Mouse (Mus musculus): ENCODE results near the gene Tekt2. TPM values are rescaled to one million over a fixed set of nuclear protein-coding genes. Genes with fewer than 3 reads are reported as not detected.

The Tekt2 gene
- polyA plus RNA-seq (2014; fragmentation: Nextera tagmentation; extraction: Ambion mirVana): 0.71 and 1.7 TPM in 2 replicates

DNA sequence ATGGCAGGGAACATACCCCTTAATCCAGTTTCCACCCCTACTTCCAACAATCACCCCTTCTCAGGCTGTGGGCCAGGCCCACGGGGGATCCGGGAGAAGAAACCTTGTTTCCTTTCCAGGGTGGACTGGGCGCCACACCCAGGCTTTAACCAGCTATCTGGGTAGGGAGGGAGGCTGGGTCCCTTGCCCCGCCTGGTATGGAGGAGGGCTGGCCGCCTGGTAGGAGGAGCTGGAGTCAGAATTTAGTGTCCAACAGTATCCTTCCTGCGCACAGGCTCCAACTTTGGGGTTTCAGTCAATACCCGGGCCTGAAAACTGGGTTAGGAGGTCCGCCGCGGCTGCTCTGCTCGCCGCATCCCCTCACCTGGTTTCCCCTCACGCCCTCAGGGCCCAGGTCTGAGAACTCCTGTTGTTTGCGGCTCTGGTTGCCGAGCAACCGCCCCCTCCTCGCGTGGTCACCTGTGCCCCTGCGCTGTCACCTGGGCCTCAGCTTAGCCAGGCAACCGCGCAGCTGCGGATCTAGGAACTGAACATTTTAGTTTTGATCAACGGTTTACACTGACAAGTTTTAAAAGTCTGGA, at the start of gene Tekt2:
Gene Tekt2 (minus strand): TSS at position 408 of the 581 bp plus-strand sequence.
- WGBS: 15% methylated on average over 23 of the region's 23 CpGs
- Histone ChIP-seq H3K27me3 (replicated peaks; ENCODE audit: control insufficient read depth, insufficient read depth, low read length) (peaks cover 19% of the 10 kb centered on the region), H3K27ac (ENCODE audit: low read depth, low read length) (no peak within 1 kb of the TSS), H3K4me1 (replicated peaks; ENCODE audit: control insufficient read depth, insufficient read depth, low read length) (peaks cover 7% of the 10 kb centered on the region), H3K4me2 (peak within 1 kb of the TSS; percentile 39; the same call in 1 of the 2 replicates), H3K9ac (ENCODE audit: low read depth, low read length) (no peak within 1 kb of the TSS), H3K9me3 (ENCODE audit: control insufficient read depth, low read length) (no peaks in the 10 kb centered on the region), H3K36me3 (ENCODE audit: control insufficient read depth, insufficient read depth, low read length) (no peaks in the 10 kb centered on the region), H3K4me3 (ENCODE audit: low read depth, low read length) (no peak within 1 kb of the TSS)
- DNase-seq (ENCODE audit: low spot score) (no peak), ATAC-seq (replicated peaks; ENCODE audit: low FRiP score) (no peak)

GRCm38 (mm10) chr4:126371497-126371896, 46.0 kb upstream of the Tekt2 start:
- Histone ChIP-seq H3K27ac (ENCODE audit: low read depth, low read length) (no peak overlapping the region), H3K4me1 (replicated peaks; ENCODE audit: control insufficient read depth, insufficient read depth, low read length) (no peaks in the 10 kb centered on the region), H3K4me2 (no peak overlapping the region), H3K36me3 (ENCODE audit: control insufficient read depth, insufficient read depth, low read length) (peaks cover 6% of the 10 kb centered on the region; the same call in 1 of the 2 replicates), H3K4me3 (ENCODE audit: low read depth, low read length) (no peak overlapping the region), H3K27me3 (replicated peaks; ENCODE audit: control insufficient read depth, insufficient read depth, low read length) (no peaks in the 10 kb centered on the region), H3K9me3 (ENCODE audit: control insufficient read depth, low read length) (no peaks in the 10 kb centered on the region), H3K9ac (ENCODE audit: low read depth, low read length) (no peak overlapping the region)
- WGBS: 86% methylated on average over 9 of the region's 9 CpGs
- DNase-seq (ENCODE audit: low spot score) (no peak), ATAC-seq (replicated peaks; ENCODE audit: low FRiP score) (no peak)

- Histone ChIP-seq H3K27ac (ENCODE audit: low read depth, low read length) (no peak overlapping the region), H3K27me3 (replicated peaks; ENCODE audit: control insufficient read depth, insufficient read depth, low read length) (no peaks in the 10 kb centered on the region), H3K4me2 (no peak overlapping the region), H3K9me3 (ENCODE audit: control insufficient read depth, low read length) (no peaks in the 10 kb centered on the region), H3K36me3 (ENCODE audit: control insufficient read depth, insufficient read depth, low read length) (peaks cover 16% of the 10 kb centered on the region; the same call in 1 of the 2 replicates), H3K9ac (ENCODE audit: low read depth, low read length) (no peak overlapping the region), H3K4me1 (replicated peaks; ENCODE audit: control insufficient read depth, insufficient read depth, low read length) (no peaks in the 10 kb centered on the region), H3K4me3 (ENCODE audit: low read depth, low read length) (no peak overlapping the region)
- 93% methylated on average over 1 of the region's 1 CpGs for WGBS
- no peak for DNase-seq (ENCODE audit: low spot score)
- ATAC-seq (replicated peaks; ENCODE audit: low FRiP score): no peak
Observed at GRCm38 (mm10) chr4:126360069-126360468, 34.6 kb upstream of the Tekt2 start.

DNA sequence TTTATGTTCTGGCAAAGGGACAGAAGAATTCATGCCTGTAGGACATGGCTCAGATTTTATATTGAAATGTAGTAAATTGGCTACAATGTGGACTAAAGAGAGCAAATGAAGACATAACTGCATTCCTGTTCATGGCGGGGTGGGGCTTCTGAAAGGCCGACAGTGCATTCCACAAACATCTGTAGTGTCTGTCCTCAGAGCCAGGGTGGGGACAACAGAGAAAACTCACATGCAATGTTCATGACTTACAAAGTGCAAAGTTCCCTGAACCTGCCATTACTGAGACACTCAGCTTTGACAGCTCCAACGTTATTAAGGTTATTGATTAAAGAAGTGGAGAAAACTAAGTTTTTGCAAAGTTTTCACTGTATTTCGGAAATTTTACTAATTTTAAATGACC, 18.0 kb upstream of the Tekt2 start:
- H3K4me2 ChIP-seq: no peak overlapping the region
- no peaks in the 10 kb centered on the region for H3K4me1 ChIP-seq (replicated peaks; ENCODE audit: control insufficient read depth, insufficient read depth, low read length)
- H3K9me3 ChIP-seq (ENCODE audit: control insufficient read depth, low read length): no peaks in the 10 kb centered on the region
- no peak overlapping the region for H3K9ac ChIP-seq (ENCODE audit: low read depth, low read length)
- no peaks in the 10 kb centered on the region for H3K27me3 ChIP-seq (replicated peaks; ENCODE audit: control insufficient read depth, insufficient read depth, low read length)
- peaks cover 8% of the 10 kb centered on the region; the same call in 1 of the 2 replicates for H3K36me3 ChIP-seq (ENCODE audit: control insufficient read depth, insufficient read depth, low read length)
- H3K4me3 ChIP-seq (ENCODE audit: low read depth, low read length): no peak overlapping the region
- 72% methylated on average over 4 of the region's 4 CpGs for WGBS
- ATAC-seq (replicated peaks; ENCODE audit: low FRiP score): no peak
- no peak overlapping the region for H3K27ac ChIP-seq (ENCODE audit: low read depth, low read length)
- no peak for DNase-seq (ENCODE audit: low spot score)

DNA sequence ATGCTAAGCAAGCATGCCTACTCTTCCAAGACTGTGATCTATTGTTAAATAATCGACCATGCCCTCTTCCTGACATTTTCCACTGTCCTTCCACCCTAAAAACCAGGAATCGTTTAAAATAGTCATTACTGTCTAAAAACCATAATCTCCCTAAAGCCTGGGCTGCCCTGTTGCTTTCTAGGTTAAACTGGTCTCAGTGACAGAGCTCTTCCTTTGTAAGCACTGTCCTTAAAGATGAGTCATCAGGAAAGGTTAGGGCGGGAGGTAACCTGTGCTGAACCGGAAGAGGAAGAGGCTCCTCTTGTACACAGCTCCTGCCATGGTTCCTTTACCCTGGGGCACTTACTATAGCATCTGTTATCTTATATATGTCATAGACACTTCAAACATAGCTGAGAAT, 14.0 kb upstream of the Tekt2 start:
- Histone ChIP-seq H3K9ac (ENCODE audit: low read depth, low read length) (no peak overlapping the region), H3K4me1 (replicated peaks; ENCODE audit: control insufficient read depth, insufficient read depth, low read length) (no peaks in the 10 kb centered on the region), H3K27me3 (replicated peaks; ENCODE audit: control insufficient read depth, insufficient read depth, low read length) (no peaks in the 10 kb centered on the region), H3K27ac (ENCODE audit: low read depth, low read length) (no peak overlapping the region), H3K36me3 (ENCODE audit: control insufficient read depth, insufficient read depth, low read length) (no peaks in the 10 kb centered on the region), H3K4me3 (ENCODE audit: low read depth, low read length) (no peak overlapping the region), H3K9me3 (ENCODE audit: control insufficient read depth, low read length) (no peaks in the 10 kb centered on the region), H3K4me2 (no peak overlapping the region)
- DNase-seq (ENCODE audit: low spot score): no peak
- WGBS: 50% methylated on average over 4 of the region's 4 CpGs
- no peak for ATAC-seq (replicated peaks; ENCODE audit: low FRiP score)

GRCm38 (mm10) chr4:126332358-126332757, 6.9 kb upstream of the Tekt2 start:
- Histone ChIP-seq H3K27me3 (replicated peaks; ENCODE audit: control insufficient read depth, insufficient read depth, low read length) (no peaks in the 10 kb centered on the region), H3K4me3 (ENCODE audit: low read depth, low read length) (no peak overlapping the region), H3K9me3 (ENCODE audit: control insufficient read depth, low read length) (no peaks in the 10 kb centered on the region), H3K4me2 (no peak overlapping the region), H3K9ac (ENCODE audit: low read depth, low read length) (no peak overlapping the region), H3K27ac (ENCODE audit: low read depth, low read length) (no peak overlapping the region), H3K4me1 (replicated peaks; ENCODE audit: control insufficient read depth, insufficient read depth, low read length) (no peaks in the 10 kb centered on the region), H3K36me3 (ENCODE audit: control insufficient read depth, insufficient read depth, low read length) (no peaks in the 10 kb centered on the region)
- no peak for ATAC-seq (replicated peaks; ENCODE audit: low FRiP score)
- DNase-seq (ENCODE audit: low spot score): no peak
- 41% methylated on average over 3 of the region's 3 CpGs for WGBS

- H3K27ac ChIP-seq (ENCODE audit: low read depth, low read length): no peak overlapping the region
- H3K4me1 ChIP-seq (replicated peaks; ENCODE audit: control insufficient read depth, insufficient read depth, low read length): no peaks in the 10 kb centered on the region
- 75% methylated on average over 1 of the region's 1 CpGs for WGBS
- ATAC-seq (replicated peaks; ENCODE audit: low FRiP score) (no peak), DNase-seq (ENCODE audit: low spot score) (no peak)
- no peaks in the 10 kb centered on the region for H3K9me3 ChIP-seq (ENCODE audit: control insufficient read depth, low read length)
- H3K4me3 ChIP-seq (ENCODE audit: low read depth, low read length): no peak overlapping the region
- H3K36me3 ChIP-seq (ENCODE audit: control insufficient read depth, insufficient read depth, low read length): no peaks in the 10 kb centered on the region
- no peak overlapping the region for H3K4me2 ChIP-seq
- H3K9ac ChIP-seq (ENCODE audit: low read depth, low read length): no peak overlapping the region
- no peaks in the 10 kb centered on the region for H3K27me3 ChIP-seq (replicated peaks; ENCODE audit: control insufficient read depth, insufficient read depth, low read length)
Observed at GRCm38 (mm10) chr4:126331751-126332150, 6.3 kb upstream of the Tekt2 start.

DNA sequence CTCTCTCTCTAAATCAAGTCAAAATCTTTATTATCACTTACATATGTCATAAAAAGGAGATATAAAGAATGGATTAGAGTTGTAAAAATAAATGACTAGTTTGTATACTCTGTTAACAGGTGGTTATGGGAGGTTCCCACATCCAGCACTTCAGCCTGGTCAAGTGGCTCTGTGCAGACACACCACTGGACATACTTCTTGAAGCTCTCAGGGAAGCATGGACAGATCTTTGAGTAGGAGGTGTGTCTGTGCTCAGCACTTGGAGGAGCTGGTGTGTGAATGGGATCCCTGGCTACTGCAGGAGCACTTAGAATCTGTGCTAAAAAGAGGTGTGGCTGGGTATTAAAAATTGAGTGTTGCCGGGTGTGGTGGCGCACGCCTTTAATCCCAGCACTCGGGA, 4.8 kb upstream of the Tekt2 start:
- Histone ChIP-seq H3K27ac (ENCODE audit: low read depth, low read length) (no peak overlapping the region), H3K9ac (ENCODE audit: low read depth, low read length) (no peak overlapping the region), H3K9me3 (ENCODE audit: control insufficient read depth, low read length) (no peaks in the 10 kb centered on the region), H3K27me3 (replicated peaks; ENCODE audit: control insufficient read depth, insufficient read depth, low read length) (peaks cover 4% of the 10 kb centered on the region), H3K4me1 (replicated peaks; ENCODE audit: control insufficient read depth, insufficient read depth, low read length) (peaks cover 3% of the 10 kb centered on the region), H3K36me3 (ENCODE audit: control insufficient read depth, insufficient read depth, low read length) (no peaks in the 10 kb centered on the region), H3K4me3 (ENCODE audit: low read depth, low read length) (no peak overlapping the region), H3K4me2 (no peak overlapping the region)
- 88% methylated on average over 4 of the region's 4 CpGs for WGBS
- ATAC-seq (replicated peaks; ENCODE audit: low FRiP score) (no peak), DNase-seq (ENCODE audit: low spot score) (no peak)

- 30% methylated on average over 6 of the region's 6 CpGs for WGBS
- H3K27ac ChIP-seq (ENCODE audit: low read depth, low read length): no peak overlapping the region
Observed at GRCm38 (mm10) chr4:126326036-126326435, 548 bp upstream of the Tekt2 start.

More at GRCm38 (mm10) chr4:126326036-126326435, 548 bp upstream of the Tekt2 start:
- Histone ChIP-seq H3K36me3 (ENCODE audit: control insufficient read depth, insufficient read depth, low read length) (no peaks in the 10 kb centered on the region), H3K4me2 (no peak overlapping the region), H3K9me3 (ENCODE audit: control insufficient read depth, low read length) (no peaks in the 10 kb centered on the region), H3K4me1 (replicated peaks; ENCODE audit: control insufficient read depth, insufficient read depth, low read length) (peaks cover 5% of the 10 kb centered on the region), H3K9ac (ENCODE audit: low read depth, low read length) (no peak overlapping the region), H3K27me3 (replicated peaks; ENCODE audit: control insufficient read depth, insufficient read depth, low read length) (peaks cover 19% of the 10 kb centered on the region), H3K4me3 (ENCODE audit: low read depth, low read length) (no peak overlapping the region)
- DNase-seq (ENCODE audit: low spot score) (no peak), ATAC-seq (replicated peaks; ENCODE audit: low FRiP score) (no peak)

Measured in liver, embryonic 11.5 days (tissue).